Mouse (Mus musculus) neural tube, embryonic 15.5 days (tissue): ENCODE results near the gene Sod2. TPM values are rescaled to one million over a fixed set of nuclear protein-coding genes. Genes with fewer than 3 reads are reported as not detected.
"Not testable (repeated sequence)": the region's sequence is repeated elsewhere in the genome, so short reads cannot be mapped to it uniquely, and the experiment has no call there.

Experiments used
- ATAC-seq: fragments of 200-750 bp; cut with Nextera tagmentation; 2 replicates; pipeline ENCODE4 v1.8.0; 2017; ENCODE audit warnings: mild to moderate bottlenecking, moderate TSS enrichment, moderate library complexity; ENCODE audit not compliant: low FRiP score
- H3K27ac ChIP-seq: fragments of 300-500 bp; sonication (generic); replicated peaks from 2 replicates; pipeline ENCODE4 v1.5.1; 2015; ENCODE audit warnings: mild to moderate bottlenecking, inconsistent platforms
- H3K27me3 ChIP-seq: fragments of 300-500 bp; sonication (generic); replicated peaks from 2 replicates; pipeline ENCODE4 v1.6.1; 2015; ENCODE audit warnings: inconsistent platforms
- H3K36me3 ChIP-seq: fragments of 300-500 bp; sonication (generic); 2 replicates; pipeline ENCODE4 v1.6.1; 2015; ENCODE audit warnings: inconsistent platforms
- H3K4me1 ChIP-seq: fragments of 300-500 bp; sonication (generic); 2 replicates; pipeline ENCODE4 v1.6.1; 2015; ENCODE audit warnings: inconsistent platforms
- H3K4me2 ChIP-seq: fragments of 300-500 bp; sonication (generic); 2 replicates; pipeline ENCODE4 v1.6.1; 2015; ENCODE audit warnings: inconsistent platforms, mild to moderate bottlenecking, moderate library complexity
- H3K4me3 ChIP-seq: fragments of 300-500 bp; sonication (generic); replicated peaks from 2 replicates; pipeline ENCODE4 v1.5.1; 2015; ENCODE audit warnings: mild to moderate bottlenecking, inconsistent platforms
- H3K9ac ChIP-seq: fragments of 300-500 bp; sonication (generic); replicated peaks from 2 replicates; pipeline ENCODE4 v1.6.1; 2015; ENCODE audit warnings: mild to moderate bottlenecking, inconsistent platforms
- H3K9me3 ChIP-seq: fragments of 300-500 bp; sonication (generic); replicated peaks from 2 replicates; pipeline ENCODE4 v1.6.1; 2016; ENCODE audit warnings: inconsistent platforms
- WGBS: fragments of 180-500 bp; shearing (Covaris S2); methylation state at CpG from one replicate; pipeline ENCODE4 v1.1.7; 2015; ENCODE audit warnings: mixed read lengths; 5-methylcytosine and 5-hydroxymethylcytosine counted together
- polyA plus RNA-seq: library from polyadenylated mRNA; unstranded; fragments of >200 nt; fragmentation: Nextera tagmentation; extraction: Ambion mirVana; gene quantifications from 2 replicates; pipeline ENCODE4 v1.2.1, GENCODE M21; 2015

The Sod2 gene
- polyA plus RNA-seq: 132 and 141 TPM in 2 replicates

DNA sequence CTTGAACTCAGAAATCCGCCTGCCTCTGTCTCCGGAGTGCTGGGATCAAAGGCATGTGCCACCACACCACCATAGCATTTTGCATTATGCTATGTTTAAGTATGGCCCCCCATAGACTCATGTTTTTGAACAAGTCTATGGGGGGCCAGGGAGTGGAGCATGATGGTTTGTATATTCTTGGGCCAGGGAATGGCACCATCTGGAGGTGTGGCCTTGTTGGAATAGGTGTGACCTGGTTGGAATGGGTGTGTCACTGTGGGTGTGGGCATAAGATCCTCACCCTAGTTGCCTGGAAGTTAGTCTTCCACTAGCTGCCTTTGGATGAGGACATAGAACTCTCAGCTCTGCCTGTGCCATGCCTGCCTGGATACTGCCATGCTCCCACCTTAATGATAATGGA, at the start of gene Sod2:
TSS of gene Sod2 (plus strand) at position 301 of the 400 bp plus-strand sequence.
- not testable (repeated sequence) for H3K9me3 ChIP-seq, ATAC-seq, H3K36me3 ChIP-seq, H3K27me3 ChIP-seq
- WGBS: 95% methylated on average over 2 of the region's 2 CpGs
- Histone ChIP-seq H3K4me1 (peaks cover 24% of the 10 kb centered on the region), H3K4me3 (peak within 1 kb of the TSS; percentile 65), H3K9ac (peak within 1 kb of the TSS; percentile 45), H3K4me2 (peak within 1 kb of the TSS; percentile 78), H3K27ac (peak within 1 kb of the TSS; percentile 92)

DNA sequence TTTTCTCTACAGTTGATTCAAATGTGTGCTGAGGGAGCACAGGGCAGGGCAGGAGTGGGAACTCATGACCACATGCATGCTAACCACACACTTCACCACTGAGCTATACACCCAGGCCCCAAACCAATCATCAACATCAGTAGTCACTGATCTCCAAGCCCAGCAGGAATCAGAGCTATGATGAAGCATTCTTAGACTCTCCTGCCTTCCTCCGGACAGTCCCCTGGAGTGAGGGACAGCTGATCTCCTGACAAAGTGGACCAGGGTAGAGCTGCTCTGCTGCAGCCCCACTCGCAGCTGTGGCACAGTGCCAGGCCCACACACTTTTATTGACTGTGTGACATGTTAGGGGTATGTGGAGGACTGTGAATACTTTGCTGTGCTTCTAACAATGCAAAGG, 47.3 kb upstream of the Sod2 start:
- not testable (repeated sequence) for H3K9me3 ChIP-seq, H3K9ac ChIP-seq, H3K27me3 ChIP-seq, H3K27ac ChIP-seq, ATAC-seq
- Histone ChIP-seq H3K4me3 (peak overlapping the region; percentile 31), H3K36me3 (peaks cover 21% of the 10 kb centered on the region), H3K4me1 (peaks cover 32% of the 10 kb centered on the region), H3K4me2 (peak overlapping the region; percentile 55)
- 15% methylated on average over 1 of the region's 2 CpGs for WGBS

DNA sequence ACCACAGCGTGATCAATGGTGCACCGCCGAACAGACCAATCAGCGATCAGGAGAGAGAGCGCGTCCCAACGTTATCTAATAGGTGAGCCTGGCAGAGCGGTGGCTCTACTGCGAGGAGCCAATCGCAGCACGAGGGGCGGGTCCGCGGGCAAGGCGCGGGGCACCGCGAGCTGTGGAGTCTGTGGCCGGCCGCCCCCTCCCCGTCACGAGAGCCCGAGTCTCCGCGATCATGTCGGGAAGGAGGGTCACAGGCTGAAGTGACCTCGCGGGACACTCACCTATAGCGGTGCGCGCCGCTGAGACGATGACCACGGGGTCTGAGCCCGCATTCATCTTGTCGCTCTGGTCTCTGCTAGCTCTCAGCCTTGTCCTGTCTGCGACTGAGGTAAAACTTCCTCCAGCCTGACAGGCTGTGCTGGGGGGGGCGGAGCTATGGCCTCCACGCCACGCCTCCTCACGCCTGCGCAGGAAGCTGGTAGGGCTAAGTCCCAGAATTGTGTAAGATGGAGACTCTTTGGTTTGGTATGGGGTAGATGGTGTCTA, 46.2 kb upstream of the Sod2 start, which contains the start of gene Acat2:
TSS of gene Acat2 (minus strand) at position 417 of the 543 bp plus-strand sequence.
- peak within 1 kb of the TSS; percentile 92 for H3K27ac ChIP-seq
- peak within 1 kb of the TSS; percentile 66 for H3K9ac ChIP-seq
- peak within 1 kb of the TSS; percentile 72 for H3K4me3 ChIP-seq
- H3K4me2 ChIP-seq: peak within 1 kb of the TSS; percentile 76
- WGBS: under 1% methylated on average over 42 of the region's 42 CpGs
- H3K36me3 ChIP-seq: peaks cover 22% of the 10 kb centered on the region
- H3K9me3 ChIP-seq: no peaks in the 10 kb centered on the region
- no peaks in the 10 kb centered on the region for H3K27me3 ChIP-seq
- H3K4me1 ChIP-seq: peaks cover 32% of the 10 kb centered on the region
- ATAC-seq: peak; percentile 99

DNA sequence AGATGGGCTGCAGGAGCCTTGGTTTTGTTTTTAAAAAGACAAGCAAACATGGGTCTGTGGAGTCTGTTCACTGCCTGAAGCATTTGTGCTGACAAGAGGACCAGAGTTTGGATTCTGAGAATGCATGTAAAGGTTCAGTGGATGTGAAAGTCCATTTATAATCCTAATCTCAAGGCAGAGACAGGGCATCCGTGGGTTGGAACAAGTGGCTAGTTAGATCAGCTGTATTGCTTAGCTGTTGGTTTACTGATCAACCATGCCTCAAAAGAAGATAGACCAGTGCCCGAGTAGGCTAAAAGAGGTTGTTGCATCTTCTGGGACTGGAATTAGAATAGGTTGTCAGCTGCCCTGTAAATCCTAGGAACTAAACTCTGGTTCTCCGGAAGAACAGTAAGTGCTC, 43.2 kb upstream of the Sod2 start:
- H3K9me3 ChIP-seq: no peaks in the 10 kb centered on the region
- H3K27me3 ChIP-seq: no peaks in the 10 kb centered on the region
- no peak overlapping the region for H3K9ac ChIP-seq
- no peak overlapping the region for H3K4me3 ChIP-seq
- peaks cover 18% of the 10 kb centered on the region for H3K4me1 ChIP-seq
- no peak overlapping the region for H3K27ac ChIP-seq
- peaks cover 30% of the 10 kb centered on the region for H3K36me3 ChIP-seq
- no peak overlapping the region for H3K4me2 ChIP-seq
- 88% methylated on average over 3 of the region's 3 CpGs for WGBS
- ATAC-seq: no peak

DNA sequence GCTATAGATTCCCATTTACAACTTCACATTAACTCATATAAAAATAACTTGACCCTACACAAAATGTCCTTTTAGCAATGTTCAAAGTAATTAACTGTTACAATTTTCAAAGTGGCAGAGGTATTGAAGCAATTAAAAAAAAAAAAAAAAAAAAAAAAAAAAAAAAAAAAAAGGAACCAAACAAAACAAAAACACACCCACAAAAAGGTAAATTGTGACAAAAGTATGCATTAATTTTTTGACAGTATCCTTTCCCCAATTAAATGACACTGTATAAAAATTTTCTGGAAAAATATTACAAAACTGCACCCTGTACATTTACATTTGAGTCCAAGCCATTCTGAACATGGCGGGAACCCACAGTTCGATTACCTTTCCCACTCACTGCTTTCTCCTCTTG, 39.5 kb upstream of the Sod2 start:
- H3K4me1 ChIP-seq: no peaks in the 10 kb centered on the region
- H3K4me3 ChIP-seq: no peak overlapping the region
- no peak overlapping the region for H3K4me2 ChIP-seq
- WGBS: 90% methylated on average over 2 of the region's 2 CpGs
- peaks cover 39% of the 10 kb centered on the region for H3K36me3 ChIP-seq
- ATAC-seq: no peak
- no peak overlapping the region for H3K9ac ChIP-seq
- H3K9me3 ChIP-seq: no peaks in the 10 kb centered on the region
- H3K27ac ChIP-seq: no peak overlapping the region
- no peaks in the 10 kb centered on the region for H3K27me3 ChIP-seq

DNA sequence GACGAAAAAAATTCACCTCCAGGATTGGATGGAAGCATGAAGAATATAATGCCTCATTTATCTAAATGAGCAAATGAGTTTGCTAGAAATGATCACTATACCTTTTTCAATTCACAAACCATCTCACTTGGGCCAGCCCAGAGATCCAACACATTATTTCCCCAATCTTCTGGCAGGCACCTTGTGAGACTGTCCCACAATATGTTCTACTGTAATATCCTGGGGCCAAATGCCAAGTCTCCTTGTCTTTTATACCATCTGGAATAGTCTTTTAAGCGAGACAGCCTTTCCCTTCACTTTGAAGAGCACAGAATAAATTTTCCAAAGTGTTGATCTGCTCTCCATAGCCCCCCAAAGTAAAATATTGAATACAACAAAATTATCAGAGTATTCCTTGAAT, 32.8 kb upstream of the Sod2 start:
- H3K9me3 ChIP-seq: no peaks in the 10 kb centered on the region
- no peak overlapping the region for H3K4me3 ChIP-seq
- no peaks in the 10 kb centered on the region for H3K27me3 ChIP-seq
- 82% methylated on average over 2 of the region's 2 CpGs for WGBS
- no peak for ATAC-seq
- no peaks in the 10 kb centered on the region for H3K4me1 ChIP-seq
- H3K36me3 ChIP-seq: peaks cover 55% of the 10 kb centered on the region
- H3K27ac ChIP-seq: no peak overlapping the region
- no peak overlapping the region for H3K4me2 ChIP-seq
- H3K9ac ChIP-seq: no peak overlapping the region

DNA sequence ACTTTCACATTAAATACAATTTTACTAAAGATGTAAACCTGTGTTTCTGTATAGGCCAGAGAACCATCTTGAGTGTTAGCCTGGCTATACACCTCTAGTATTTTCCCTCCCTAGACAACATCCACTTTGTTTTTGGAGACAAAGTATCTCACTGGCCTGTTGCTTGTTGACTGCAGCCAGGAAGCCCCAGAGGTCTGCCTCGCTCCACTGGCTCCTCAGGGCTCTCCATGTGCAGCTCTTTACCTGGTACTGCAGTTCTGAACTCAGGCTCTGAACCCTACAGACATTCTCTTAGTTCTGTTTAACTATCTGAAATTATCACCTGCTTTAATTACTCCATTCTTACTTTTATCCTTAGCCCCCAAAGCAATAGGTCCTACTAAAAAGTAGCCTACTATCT, 28.1 kb upstream of the Sod2 start:
- peaks cover 63% of the 10 kb centered on the region for H3K36me3 ChIP-seq
- WGBS: 100% methylated on average over 1 of the region's 1 CpGs

DNA sequence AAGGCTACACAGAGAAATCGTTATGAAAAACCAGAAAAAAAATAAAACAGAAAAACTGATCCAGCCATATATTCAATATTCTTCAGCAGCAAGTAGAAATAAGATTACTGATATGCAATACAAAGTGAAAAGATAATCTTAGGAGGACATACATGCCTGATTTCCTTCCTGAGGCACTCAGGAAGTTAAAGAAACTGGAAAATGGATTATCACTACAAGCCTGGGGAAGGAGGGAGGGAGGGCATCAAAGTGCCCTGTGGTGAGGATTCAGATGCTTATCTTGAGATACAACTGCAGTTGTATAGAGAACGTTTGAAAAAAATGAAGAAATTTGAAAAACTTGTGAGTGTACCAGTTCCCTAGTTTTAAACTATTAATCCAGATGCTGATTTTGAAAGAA, 22.7 kb upstream of the Sod2 start:
- Histone ChIP-seq H3K4me2 (no peak overlapping the region), H3K27ac (no peak overlapping the region), H3K4me3 (no peak overlapping the region), H3K9me3 (no peaks in the 10 kb centered on the region), H3K4me1 (peaks cover 7% of the 10 kb centered on the region), H3K36me3 (peaks cover 37% of the 10 kb centered on the region), H3K9ac (no peak overlapping the region), H3K27me3 (no peaks in the 10 kb centered on the region)
- WGBS: 88% methylated on average over 2 of the region's 2 CpGs
- no peak for ATAC-seq

More for the DNA sequence above, 28.1 kb upstream of the Sod2 start:
- Histone ChIP-seq H3K9ac (no peak overlapping the region), H3K27ac (no peak overlapping the region), H3K4me3 (no peak overlapping the region), H3K4me1 (no peaks in the 10 kb centered on the region), H3K9me3 (no peaks in the 10 kb centered on the region), H3K4me2 (no peak overlapping the region), H3K27me3 (no peaks in the 10 kb centered on the region)
- no peak for ATAC-seq

DNA sequence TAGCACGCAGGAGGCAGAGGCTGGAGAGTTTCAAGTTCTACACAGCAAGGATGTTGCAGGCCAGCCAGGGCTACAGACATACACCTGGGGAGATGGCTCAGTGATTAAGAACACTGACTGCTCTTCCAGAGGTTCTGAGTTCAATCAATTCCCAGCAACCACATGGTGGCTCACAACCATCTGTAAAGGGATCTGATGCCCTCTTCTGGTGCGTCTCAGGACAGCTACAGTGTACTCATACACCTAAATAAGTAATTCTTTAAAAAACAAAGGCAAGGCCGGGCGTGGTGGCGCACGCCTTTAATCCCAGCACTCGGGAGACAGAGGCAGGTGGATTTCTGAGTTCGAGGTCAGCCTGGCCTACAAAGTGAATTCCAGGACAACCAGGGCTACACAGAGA, 18.6 kb upstream of the Sod2 start:
- ATAC-seq, H3K27me3 ChIP-seq, H3K9ac ChIP-seq, H3K27ac ChIP-seq, H3K9me3 ChIP-seq, H3K4me2 ChIP-seq, H3K4me3 ChIP-seq: not testable (repeated sequence)
- peaks cover 21% of the 10 kb centered on the region for H3K4me1 ChIP-seq
- H3K36me3 ChIP-seq: peaks cover 14% of the 10 kb centered on the region; the same call in 1 of the 2 replicates
- WGBS: 95% methylated on average over 8 of the region's 8 CpGs

DNA sequence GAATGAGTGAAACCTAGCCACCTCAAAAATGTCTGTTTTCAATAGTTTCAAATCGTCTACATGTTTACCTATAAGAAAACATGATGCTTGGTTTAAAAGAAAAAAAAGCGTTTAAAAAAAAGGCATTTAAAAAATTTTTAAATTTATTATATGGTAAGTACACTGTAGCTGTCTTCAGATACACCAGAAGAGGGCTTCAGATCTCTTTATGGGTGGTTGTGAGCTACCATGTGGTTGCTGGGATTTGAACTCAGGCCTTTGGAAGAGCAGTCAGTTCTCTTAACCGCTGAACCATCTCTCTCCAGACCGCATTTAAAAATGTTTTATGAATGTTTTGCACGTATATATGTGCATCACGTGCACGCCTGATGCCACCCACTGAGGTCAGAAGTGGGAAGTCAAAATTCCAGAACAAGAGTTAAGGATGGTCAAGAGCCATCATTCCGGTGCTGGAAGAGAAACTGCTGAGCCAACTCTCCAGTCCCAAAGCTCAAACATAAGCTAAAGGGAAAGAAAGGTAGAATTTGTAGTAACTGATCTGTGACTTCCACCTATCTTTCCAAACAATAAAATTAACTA, 16.0 kb upstream of the Sod2 start:
- Histone ChIP-seq H3K4me3 (peak overlapping the region; percentile 100), H3K27ac (peak overlapping the region; percentile 100; the same call in 1 of the 2 replicates), H3K4me2 (peak overlapping the region; percentile 85), H3K36me3 (no peaks in the 10 kb centered on the region), H3K27me3 (no peaks in the 10 kb centered on the region), H3K9ac (peak overlapping the region; percentile 100), H3K9me3 (no peaks in the 10 kb centered on the region), H3K4me1 (peaks cover 21% of the 10 kb centered on the region)
- ATAC-seq: no peak
- WGBS: 55% methylated on average over 8 of the region's 8 CpGs

DNA sequence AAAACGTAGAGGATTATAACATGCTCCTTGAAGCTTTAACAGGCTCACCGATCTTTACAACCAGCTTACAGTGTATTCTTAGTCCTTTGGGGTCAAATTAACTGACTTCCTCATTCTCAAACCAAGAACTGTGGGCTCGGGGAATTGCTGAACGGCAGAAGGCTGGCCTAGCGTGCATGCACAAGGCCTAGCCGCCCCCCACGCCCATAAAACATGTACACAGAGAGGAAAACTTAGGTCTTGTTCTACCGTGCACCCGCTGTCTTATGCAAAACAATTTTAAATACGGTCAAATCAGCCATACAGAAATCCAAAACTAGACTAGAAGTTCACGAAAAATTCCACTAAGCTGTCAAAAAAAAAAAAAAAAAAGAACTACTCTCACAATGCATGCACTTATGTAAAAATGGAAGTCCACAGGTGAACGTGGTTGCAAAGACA, 15.4 kb upstream of the Sod2 start:
- no peaks in the 10 kb centered on the region for H3K9me3 ChIP-seq
- 1% methylated on average over 12 of the region's 12 CpGs for WGBS
- H3K4me2 ChIP-seq: peak overlapping the region; percentile 85
- peaks cover 21% of the 10 kb centered on the region for H3K4me1 ChIP-seq
- peak overlapping the region; percentile 100 for H3K4me3 ChIP-seq
- H3K36me3 ChIP-seq: no peaks in the 10 kb centered on the region
- H3K27ac ChIP-seq: peak overlapping the region; percentile 100
- H3K27me3 ChIP-seq: no peaks in the 10 kb centered on the region
- peak overlapping the region; percentile 100 for H3K9ac ChIP-seq
- ATAC-seq: no peak

DNA sequence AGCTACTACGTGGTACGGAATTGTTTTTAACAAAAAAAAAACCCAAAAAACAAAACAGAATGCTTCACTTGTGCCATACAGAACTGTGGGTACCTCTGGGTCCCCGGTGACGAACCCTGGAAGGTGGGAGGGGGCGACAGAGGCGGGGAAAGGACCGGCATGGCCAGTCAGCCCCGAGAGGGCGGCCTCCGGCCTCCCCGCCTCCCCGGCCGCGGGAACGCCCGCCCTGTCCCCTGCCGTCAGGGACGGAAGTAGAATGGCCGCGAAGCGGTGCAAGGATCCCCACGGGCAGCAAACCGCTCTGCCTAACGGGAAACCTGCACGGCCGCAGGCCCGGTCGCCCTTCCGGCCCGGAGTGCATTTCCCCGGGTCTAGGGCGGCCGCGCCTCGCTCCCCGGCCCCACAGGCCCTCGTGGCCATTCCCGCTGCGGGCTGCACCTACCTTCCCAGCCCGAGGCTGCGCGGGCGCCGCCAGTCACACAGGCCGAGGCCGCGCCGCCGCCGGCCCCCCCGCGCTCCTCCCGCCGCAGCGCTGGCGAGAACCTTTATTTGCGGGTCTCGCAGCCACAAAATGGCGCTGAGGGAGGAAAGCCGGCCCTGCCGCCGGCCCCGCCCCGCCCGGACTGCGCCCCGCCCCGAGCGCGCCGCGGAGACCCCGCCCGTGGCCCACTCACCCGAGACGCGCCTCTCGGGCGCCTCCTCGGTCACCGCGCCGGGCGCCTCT, 14.8 kb upstream of the Sod2 start:
- under 1% methylated on average over 52 of the region's 84 CpGs for WGBS
- Histone ChIP-seq H3K36me3 (no peaks in the 10 kb centered on the region), H3K9me3 (no peaks in the 10 kb centered on the region), H3K27ac (peak overlapping the region; percentile 100), H3K4me3 (peak overlapping the region; percentile 100), H3K4me1 (peaks cover 21% of the 10 kb centered on the region), H3K9ac (peak overlapping the region; percentile 100), H3K27me3 (no peaks in the 10 kb centered on the region), H3K4me2 (peak overlapping the region; percentile 85)
- ATAC-seq: peak; percentile 91
